Comparison of ENCODE assay signal across 7 mouse cellular contexts in the genomic region with DNA sequence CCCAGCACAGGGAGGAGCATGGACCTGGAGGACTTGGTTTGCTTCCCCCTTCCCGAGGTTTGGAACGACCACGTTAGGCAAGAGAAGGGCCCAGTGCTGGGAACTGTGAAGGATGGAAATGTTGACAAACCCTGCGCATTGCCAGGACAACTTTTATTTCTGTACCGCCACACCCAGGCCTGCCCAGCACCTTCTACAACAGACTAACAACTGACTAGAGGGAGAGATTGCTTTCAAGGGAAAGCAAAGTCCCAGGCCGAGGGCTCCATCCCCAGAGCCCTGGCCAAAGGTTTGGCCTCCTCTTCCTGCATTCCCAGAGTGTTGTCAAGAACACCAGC. TPM values are rescaled to one million over a fixed set of nuclear protein-coding genes. Genes with fewer than 3 reads are reported as not detected.
DNase-seq lines count a peak whose midpoint lies in the region; ATAC-seq and TF ChIP-seq lines count a peak whose summit lies in the region.

No protein-coding gene starts in this region.

- H3K36me3 ChIP-seq in embryonic facial prominence, embryonic 14.5 days (ENCODE audit: control insufficient read depth, insufficient read depth, low read length) = peaks cover 14% of the 10 kb centered on the region; the same call in 1 of the 2 replicates
- H3K36me3 ChIP-seq in limb, embryonic 11.5 days (ENCODE audit: control insufficient read depth, insufficient read depth, low read length) = peaks cover 6% of the 10 kb centered on the region; the same call in 1 of the 2 replicates
- peaks cover 22% of the 10 kb centered on the region for H3K36me3 ChIP-seq in midbrain, postnatal 0 days (ENCODE audit: insufficient read depth, low read length)

- H3K27me3 ChIP-seq in embryonic facial prominence, embryonic 14.5 days (replicated peaks; ENCODE audit: control insufficient read depth, insufficient read depth, low read length) = no peaks in the 10 kb centered on the region
- no peaks in the 10 kb centered on the region for H3K27me3 ChIP-seq in limb, embryonic 11.5 days (ENCODE audit: control insufficient read depth, insufficient read depth, low read length)
- H3K27me3 ChIP-seq in midbrain, postnatal 0 days (ENCODE audit: insufficient read depth, low read length) = no peaks in the 10 kb centered on the region

- intact Hi-C loops in left cerebral cortex, postnatal 25 days (cut with DNase I) = no loop called here

- no peak overlapping the region for H3K4me2 ChIP-seq in embryonic facial prominence, embryonic 14.5 days (ENCODE audit: low read depth, low read length)
- peak overlapping the region; percentile 15 for H3K4me2 ChIP-seq in limb, embryonic 11.5 days (ENCODE audit: low read depth, severe bottlenecking)
- no peak overlapping the region for H3K4me2 ChIP-seq in midbrain, postnatal 0 days (ENCODE audit: low read depth, low read length, poor library complexity, severe bottlenecking)

- no peak for ATAC-seq in embryonic facial prominence, embryonic 14.5 days (ENCODE audit: low read depth)
- no peak for ATAC-seq in limb, embryonic 11.5 days (ENCODE audit: insufficient number of reproducible peaks, low FRiP score, low TSS enrichment, low read depth)
- no peak for ATAC-seq in midbrain, postnatal 0 days (ENCODE audit: low FRiP score)

- no peak for DNase-seq in layer of hippocampus, adult 2 months (ENCODE audit: low spot score in 2 of 2)
- no peak for DNase-seq in layer of hippocampus, postnatal 14 days (ENCODE audit: low spot score in 2 of 2)
- DNase-seq in embryonic facial prominence, embryonic 14.5 days (ENCODE audit: low spot score) = no peak
- no peak for DNase-seq in limb, embryonic 11.5 days (ENCODE audit: low spot score)
- DNase-seq in midbrain, postnatal 0 days (ENCODE audit: low spot score) = no peak
- no peak for DNase-seq in urinary bladder, postnatal 14 days (ENCODE audit: low spot score)
- no peak for DNase-seq in left cerebral cortex, postnatal 25 days (ENCODE audit: low spot score in 2 of 2)

- peak overlapping the region; percentile 31; the same call in 1 of the 2 replicates for H3K9ac ChIP-seq in embryonic facial prominence, embryonic 14.5 days (ENCODE audit: low read depth, low read length)
- no peak overlapping the region; the same call in 1 of the 2 replicates for H3K9ac ChIP-seq in limb, embryonic 11.5 days (ENCODE audit: low read length)
- no peak overlapping the region; the same call in 1 of the 2 replicates for H3K9ac ChIP-seq in midbrain, postnatal 0 days (replicated peaks; ENCODE audit: low read length, poor library complexity, severe bottlenecking)

- H3K4me3 ChIP-seq in layer of hippocampus, adult 2 months = no peak overlapping the region
- H3K4me3 ChIP-seq in embryonic facial prominence, embryonic 14.5 days (ENCODE audit: low read depth, low read length) = no peak overlapping the region
- no peak overlapping the region for H3K4me3 ChIP-seq in limb, embryonic 11.5 days (ENCODE audit: low read depth, low read length)
- no peak overlapping the region for H3K4me3 ChIP-seq in midbrain, postnatal 0 days (ENCODE audit: low read depth, low read length)

- H3K27ac ChIP-seq in layer of hippocampus, adult 2 months = peak overlapping the region; percentile 68
- peak overlapping the region; percentile 90 for H3K27ac ChIP-seq in embryonic facial prominence, embryonic 14.5 days (replicated peaks; ENCODE audit: low read depth, low read length)
- H3K27ac ChIP-seq in limb, embryonic 11.5 days (replicated peaks; ENCODE audit: low read depth, low read length) = peak overlapping the region; percentile 15; the same call in 1 of the 2 replicates
- peak overlapping the region; percentile 93 for H3K27ac ChIP-seq in midbrain, postnatal 0 days (ENCODE audit: low read depth, low read length)

- TF ChIP-seq CTCF in layer of hippocampus, adult 2 months (conservative IDR thresholded peaks at IDR 0.05) = no peak
- TF ChIP-seq CTCF in midbrain, postnatal 0 days (IDR thresholded peaks at IDR 0.05) = no peak

- 46% methylated on average over 6 of the region's 6 CpGs for WGBS in embryonic facial prominence, embryonic 14.5 days
- WGBS in limb, embryonic 11.5 days = 60% methylated on average over 6 of the region's 6 CpGs
- whole genome bisulfite sequencing in midbrain, postnatal 0 days = 50% methylated on average over 6 of the region's 6 CpGs

- peaks cover 23% of the 10 kb centered on the region for H3K4me1 ChIP-seq in embryonic facial prominence, embryonic 14.5 days (ENCODE audit: control insufficient read depth, insufficient read depth, low read length)
- H3K4me1 ChIP-seq in limb, embryonic 11.5 days (ENCODE audit: control insufficient read depth, insufficient read depth, low read length) = peaks cover 13% of the 10 kb centered on the region
- H3K4me1 ChIP-seq in midbrain, postnatal 0 days (ENCODE audit: insufficient read depth, low read length) = peaks cover 14% of the 10 kb centered on the region; the same call in 1 of the 2 replicates

- no peaks in the 10 kb centered on the region for H3K9me3 ChIP-seq in embryonic facial prominence, embryonic 14.5 days (ENCODE audit: control insufficient read depth, low read length)
- no peaks in the 10 kb centered on the region for H3K9me3 ChIP-seq in limb, embryonic 11.5 days (ENCODE audit: control insufficient read depth, low read length)
- H3K9me3 ChIP-seq in midbrain, postnatal 0 days (ENCODE audit: low read length) = no peaks in the 10 kb centered on the region

RNA-seq across cellular contexts. Expression of a gene that starts 8.5 kb away (rescaled TPM):
- 10 to 100 TPM in 1 of 2 experiments, 1 to 10 TPM in 1; 9.7 to 16.0 TPM for total RNA-seq in layer of hippocampus, adult 2 months (2021)
- total RNA-seq in layer of hippocampus, postnatal 14 days (2021) = 10 to 100 TPM; 11.2 to 16.1 TPM
- 6.8 and 9.5 TPM in 2 replicates for polyA plus RNA-seq in embryonic facial prominence, embryonic 14.5 days (2014; fragmentation: Nextera tagmentation; extraction: Ambion mirVana)
- polyA plus RNA-seq in limb, embryonic 11.5 days (2014; fragmentation: Nextera tagmentation; extraction: Ambion mirVana) = 8.3 and 9.5 TPM in 2 replicates
- 46.3 and 57.8 TPM in 2 replicates for total RNA-seq in midbrain, postnatal 0 days (2014; rRNA removed)
- 38.0 and 40.5 TPM in 2 replicates for polyA plus RNA-seq in midbrain, postnatal 0 days (2015; fragmentation: Nextera tagmentation; extraction: Ambion mirVana)
- 10 to 100 TPM; 11.7 to 13.6 TPM for total RNA-seq in left cerebral cortex, postnatal 25 days (2021)

RNA-seq across cellular contexts. Expression of a gene that starts 24.7 kb away (rescaled TPM):
- total RNA-seq in layer of hippocampus, adult 2 months (2021) = 10 to 100 TPM; 48.5 to 50.8 TPM
- total RNA-seq in layer of hippocampus, postnatal 14 days (2021) = 10 to 100 TPM; 50.8 to 53.8 TPM
- polyA plus RNA-seq in embryonic facial prominence, embryonic 14.5 days (2014; fragmentation: Nextera tagmentation; extraction: Ambion mirVana) = 7.3 and 8.9 TPM in 2 replicates
- polyA plus RNA-seq in limb, embryonic 11.5 days (2014; fragmentation: Nextera tagmentation; extraction: Ambion mirVana) = 5.2 and 5.6 TPM in 2 replicates
- 15.5 and 19.1 TPM in 2 replicates for total RNA-seq in midbrain, postnatal 0 days (2014; rRNA removed)
- polyA plus RNA-seq in midbrain, postnatal 0 days (2015; fragmentation: Nextera tagmentation; extraction: Ambion mirVana) = 3.2 and 4.5 TPM in 2 replicates
- 10 to 100 TPM; 46.5 to 50.8 TPM for total RNA-seq in left cerebral cortex, postnatal 25 days (2021)

RNA-seq across cellular contexts. Expression of a gene that starts 30.2 kb away (rescaled TPM):
- total RNA-seq in layer of hippocampus, adult 2 months (2021) = 100 to 1,000 TPM; 142 to 156 TPM
- 100 to 1,000 TPM; 120 to 128 TPM for total RNA-seq in layer of hippocampus, postnatal 14 days (2021)
- polyA plus RNA-seq in embryonic facial prominence, embryonic 14.5 days (2014; fragmentation: Nextera tagmentation; extraction: Ambion mirVana) = 3.3 and 3.5 TPM in 2 replicates
- 0.20 and 0.69 TPM in 2 replicates for polyA plus RNA-seq in limb, embryonic 11.5 days (2014; fragmentation: Nextera tagmentation; extraction: Ambion mirVana)
- 12.0 and 14.3 TPM in 2 replicates for total RNA-seq in midbrain, postnatal 0 days (2014; rRNA removed)
- 7.3 and 9.5 TPM in 2 replicates for polyA plus RNA-seq in midbrain, postnatal 0 days (2015; fragmentation: Nextera tagmentation; extraction: Ambion mirVana)
- 100 to 1,000 TPM; 146 to 197 TPM for total RNA-seq in left cerebral cortex, postnatal 25 days (2021)

RNA-seq across cellular contexts. Expression of a gene that starts 39.2 kb away (rescaled TPM):
- total RNA-seq in layer of hippocampus, adult 2 months (2021) = 10 to 100 TPM; 87.1 to 91.0 TPM
- total RNA-seq in layer of hippocampus, postnatal 14 days (2021) = 10 to 100 TPM; 71.0 to 80.3 TPM
- polyA plus RNA-seq in embryonic facial prominence, embryonic 14.5 days (2014; fragmentation: Nextera tagmentation; extraction: Ambion mirVana) = 15.0 and 21.4 TPM in 2 replicates
- 4.8 and 5.2 TPM in 2 replicates for polyA plus RNA-seq in limb, embryonic 11.5 days (2014; fragmentation: Nextera tagmentation; extraction: Ambion mirVana)
- 21.8 and 22.9 TPM in 2 replicates for total RNA-seq in midbrain, postnatal 0 days (2014; rRNA removed)
- 17.5 and 21.8 TPM in 2 replicates for polyA plus RNA-seq in midbrain, postnatal 0 days (2015; fragmentation: Nextera tagmentation; extraction: Ambion mirVana)
- 10 to 100 TPM; 68.9 to 70.7 TPM for total RNA-seq in left cerebral cortex, postnatal 25 days (2021)

RNA-seq across cellular contexts. Expression of a gene that starts 39.3 kb away (rescaled TPM):
- total RNA-seq in layer of hippocampus, adult 2 months (2021) = 10 to 100 TPM in 1 of 2 experiments, 1 to 10 TPM in 1; 9.3 to 10.2 TPM
- total RNA-seq in layer of hippocampus, postnatal 14 days (2021) = 10 to 100 TPM in 1 of 2 experiments, 1 to 10 TPM in 1; 9.7 to 10.3 TPM
- polyA plus RNA-seq in embryonic facial prominence, embryonic 14.5 days (2014; fragmentation: Nextera tagmentation; extraction: Ambion mirVana) = 3.0 and 3.2 TPM in 2 replicates
- polyA plus RNA-seq in limb, embryonic 11.5 days (2014; fragmentation: Nextera tagmentation; extraction: Ambion mirVana) = 1.2 and 1.8 TPM in 2 replicates
- 9.4 and 9.7 TPM in 2 replicates for total RNA-seq in midbrain, postnatal 0 days (2014; rRNA removed)
- 4.7 and 4.9 TPM in 2 replicates for polyA plus RNA-seq in midbrain, postnatal 0 days (2015; fragmentation: Nextera tagmentation; extraction: Ambion mirVana)
- total RNA-seq in left cerebral cortex, postnatal 25 days (2021) = 10 to 100 TPM; 13.3 to 13.8 TPM

Comparison
In these comparisons a context has a peak if more than half of its experiments do, and no peak if none do; other contexts are left out.
1. H3K27ac ChIP-seq: peak in every context shown above with its lines; median percentile 93 in midbrain, postnatal 0 days; 90 in embryonic facial prominence, embryonic 14.5 days; 68 in layer of hippocampus, adult 2 months; 15 in limb, embryonic 11.5 days.